Mouse (Mus musculus): ENCODE results near the gene Ift57.

The Ift57 gene

GRCm38 (mm10) chr16:49760517-49761203 lies 61.6 kb downstream of the Ift57 start:
- DNase-seq = no peak

- DNase-seq = no peak
These were observed 62.9 kb downstream of the Ift57 start for GRCm38 (mm10) chr16:49761981-49762380.

- DNase-seq = peak; percentile 93
These were observed 67.3 kb downstream of the Ift57 start for GRCm38 (mm10) chr16:49766326-49766725.

- DNase-seq = no peak
These were observed 69.5 kb downstream of the Ift57 start for GRCm38 (mm10) chr16:49768491-49769031.

GRCm38 (mm10) chr16:49769831-49770261 lies 70.8 kb downstream of the Ift57 start:
- DNase-seq = no peak

GRCm38 (mm10) chr16:49770320-49771189 lies 71.5 kb downstream of the Ift57 start:
- DNase-seq = no peak

GRCm38 (mm10) chr16:49771609-49772396 lies 72.8 kb downstream of the Ift57 start:
- DNase-seq = no peak

GRCm38 (mm10) chr16:49772576-49772975 lies 73.5 kb downstream of the Ift57 start:
- no peak for DNase-seq

- DNase-seq = no peak
These were observed 74.0 kb downstream of the Ift57 start for GRCm38 (mm10) chr16:49773068-49773467.

GRCm38 (mm10) chr16:49774059-49775001 lies 75.3 kb downstream of the Ift57 start:
- peak; percentile 40 for DNase-seq

- DNase-seq = no peak
These were observed 76.3 kb downstream of the Ift57 start for GRCm38 (mm10) chr16:49775002-49775966.

- peak; percentile 43 for DNase-seq
These were observed 77.9 kb downstream of the Ift57 start for GRCm38 (mm10) chr16:49776981-49777380.

GRCm38 (mm10) chr16:49781556-49782156 lies 82.6 kb downstream of the Ift57 start:
- DNase-seq = peak; percentile 88

- DNase-seq = peak; percentile 67
These were observed 84.3 kb downstream of the Ift57 start for GRCm38 (mm10) chr16:49783369-49783768.

- peak; percentile 72 for DNase-seq
These were observed 87.1 kb downstream of the Ift57 start for GRCm38 (mm10) chr16:49786116-49786515.

GRCm38 (mm10) chr16:49787714-49788113 lies 88.7 kb downstream of the Ift57 start:
- DNase-seq = peak; percentile 34

GRCm38 (mm10) chr16:49790575-49791465 lies 91.8 kb downstream of the Ift57 start:
- DNase-seq = peak; percentile 59

GRCm38 (mm10) chr16:49792446-49792878 lies 93.4 kb downstream of the Ift57 start:
- peak; percentile 95 for DNase-seq

GRCm38 (mm10) chr16:49793596-49793995 lies 94.6 kb downstream of the Ift57 start:
- DNase-seq = peak; percentile 51

Measured in heart, adult 11 months (tissue).